Mouse (Mus musculus): ENCODE data around the gene Fggy. TPM values are rescaled to one million over a fixed set of nuclear protein-coding genes. Genes with fewer than 3 reads are reported as not detected.

Fggy gene
- total and polyA plus RNA-seq, 2 experiments: 99.5 to 189 TPM

DNA sequence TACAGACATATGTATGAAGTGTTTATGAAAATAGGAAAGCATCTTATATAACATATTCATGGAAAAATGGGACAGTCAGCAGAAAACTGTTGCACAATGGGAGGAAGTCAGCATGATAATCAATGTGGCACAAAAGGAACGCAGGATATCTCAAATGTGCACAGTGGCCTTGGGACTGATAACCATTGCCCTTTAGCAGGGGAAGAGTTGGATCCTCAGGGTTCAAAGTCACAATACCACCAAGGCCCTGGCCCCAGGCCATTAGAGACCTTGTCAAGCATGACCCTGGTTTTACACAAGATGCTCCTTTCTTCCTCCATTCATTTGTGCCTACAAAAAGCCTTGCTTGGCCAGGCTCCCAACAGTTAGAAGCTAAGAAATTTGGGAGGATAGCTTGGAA is 83.5 kb downstream of the Fggy start:
- TF ChIP-seq CTCF (IDR thresholded peaks at IDR 0.05; ENCODE audit: low read depth, low read length) (no peak), POLR2A (IDR thresholded peaks at IDR 0.05; ENCODE audit: extremely low read depth, insufficient read depth, low read length) (no peak)
- no peak overlapping the region for H3K9ac ChIP-seq (ENCODE audit: low read depth, low read length)
- 4% methylated on average over 1 of the region's 1 CpGs for WGBS
- H3K36me3 ChIP-seq (ENCODE audit: control insufficient read depth, insufficient read depth, low read length): no peaks in the 10 kb centered on the region
- peak overlapping the region; percentile 69 for H3K27ac ChIP-seq (replicated peaks; ENCODE audit: insufficient read depth, low read depth, low read length)
- no peaks in the 10 kb centered on the region; the same call in 1 of the 2 replicates for H3K79me2 ChIP-seq (ENCODE audit: control insufficient read depth, insufficient read depth, low read length)
- H3K4me1 ChIP-seq (ENCODE audit: control insufficient read depth, insufficient read depth, low read length): peaks cover 11% of the 10 kb centered on the region
- H3K4me3 ChIP-seq (ENCODE audit: insufficient read depth, low read depth, low read length): no peak overlapping the region
- DNase-seq (ENCODE audit: extremely low read depth, low read depth, low spot score): peak; percentile 67
- no peaks in the 10 kb centered on the region for H3K27me3 ChIP-seq (ENCODE audit: control insufficient read depth, insufficient read depth, low read length)

DNA sequence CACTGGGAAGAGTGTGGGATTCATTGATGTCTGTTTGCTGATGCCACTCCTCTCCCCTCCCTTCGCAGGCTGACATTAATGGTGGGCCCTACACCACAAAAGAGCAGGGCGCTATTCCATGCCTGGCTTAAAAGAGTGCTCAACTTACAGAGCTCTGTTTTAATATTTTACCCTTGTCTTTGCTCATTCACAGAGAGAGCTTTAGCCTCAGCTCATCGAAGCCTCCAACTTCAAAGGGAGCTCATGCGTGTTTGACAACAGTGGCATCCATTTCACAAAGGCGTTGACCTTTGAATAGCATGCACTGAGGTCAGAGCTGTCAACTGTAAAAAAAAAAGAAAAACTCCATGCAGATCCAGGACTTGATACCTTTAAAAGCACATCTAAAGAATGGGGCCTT is 86.7 kb downstream of the Fggy start:
- H3K9ac ChIP-seq (ENCODE audit: low read depth, low read length): no peak overlapping the region
- 57% methylated on average over 5 of the region's 5 CpGs for WGBS
- no peak overlapping the region for H3K27ac ChIP-seq (replicated peaks; ENCODE audit: insufficient read depth, low read depth, low read length)
- TF ChIP-seq CTCF (IDR thresholded peaks at IDR 0.05; ENCODE audit: low read depth, low read length): no peak
- TF ChIP-seq POLR2A (IDR thresholded peaks at IDR 0.05; ENCODE audit: extremely low read depth, insufficient read depth, low read length): no peak
- no peak overlapping the region for H3K4me3 ChIP-seq (ENCODE audit: insufficient read depth, low read depth, low read length)
- H3K4me1 ChIP-seq (ENCODE audit: control insufficient read depth, insufficient read depth, low read length): peaks cover 11% of the 10 kb centered on the region
- H3K27me3 ChIP-seq (ENCODE audit: control insufficient read depth, insufficient read depth, low read length): no peaks in the 10 kb centered on the region
- H3K79me2 ChIP-seq (ENCODE audit: control insufficient read depth, insufficient read depth, low read length): no peaks in the 10 kb centered on the region; the same call in 1 of the 2 replicates
- H3K36me3 ChIP-seq (ENCODE audit: control insufficient read depth, insufficient read depth, low read length): no peaks in the 10 kb centered on the region
- peak; percentile 60 for DNase-seq (ENCODE audit: extremely low read depth, low read depth, low spot score)

DNA sequence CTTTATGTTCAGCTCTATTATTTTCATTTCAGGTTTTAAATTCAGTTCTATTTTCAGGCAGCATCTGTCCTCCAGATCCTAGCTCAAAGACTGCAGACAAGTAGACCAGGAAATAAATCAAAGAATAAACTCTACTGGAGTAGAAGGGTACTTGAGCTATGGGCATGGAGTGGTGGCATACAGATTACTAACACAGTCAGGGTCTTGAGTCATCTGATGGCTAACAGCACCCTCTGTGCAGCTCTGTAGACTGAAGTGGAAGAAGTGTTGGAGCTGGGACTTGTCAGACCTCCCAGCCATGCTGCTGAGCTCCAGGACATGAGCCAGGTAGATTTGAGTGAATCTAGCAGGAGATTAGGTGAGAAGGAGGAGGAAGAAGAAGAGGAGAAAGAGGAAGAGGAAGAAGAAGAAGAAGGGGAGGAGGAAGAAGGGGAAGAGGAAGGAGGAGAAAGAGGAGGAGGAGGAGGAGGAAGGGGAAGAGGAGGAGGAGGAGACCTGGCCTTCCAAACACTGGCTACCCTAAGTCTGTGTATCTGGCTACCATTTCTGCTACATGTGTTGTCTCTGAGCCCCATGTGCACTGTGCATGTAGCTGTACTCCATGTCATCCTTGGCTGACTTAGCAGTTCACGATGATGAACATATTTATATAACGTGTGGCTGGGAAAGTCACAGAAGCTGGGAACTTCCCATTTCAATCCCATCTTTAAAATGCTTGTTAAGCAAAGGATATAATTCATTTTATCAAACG is 91.7 kb downstream of the Fggy start:
- Histone ChIP-seq H3K4me1 (ENCODE audit: control insufficient read depth, insufficient read depth, low read length) (peaks cover under 1% of the 10 kb centered on the region; the same call in 1 of the 2 replicates), H3K27me3 (ENCODE audit: control insufficient read depth, insufficient read depth, low read length) (no peaks in the 10 kb centered on the region), H3K36me3 (ENCODE audit: control insufficient read depth, insufficient read depth, low read length) (peaks cover 8% of the 10 kb centered on the region; the same call in 1 of the 2 replicates), H3K9ac (ENCODE audit: low read depth, low read length) (no peak overlapping the region), H3K27ac (replicated peaks; ENCODE audit: insufficient read depth, low read depth, low read length) (no peak overlapping the region), H3K4me3 (ENCODE audit: insufficient read depth, low read depth, low read length) (no peak overlapping the region), H3K79me2 (ENCODE audit: control insufficient read depth, insufficient read depth, low read length) (no peaks in the 10 kb centered on the region; the same call in 1 of the 2 replicates)
- WGBS: 82% methylated on average over 3 of the region's 3 CpGs
- no peak for DNase-seq (ENCODE audit: extremely low read depth, low read depth, low spot score)
- TF ChIP-seq CTCF (IDR thresholded peaks at IDR 0.05; ENCODE audit: low read depth, low read length) (no peak), POLR2A (IDR thresholded peaks at IDR 0.05; ENCODE audit: extremely low read depth, insufficient read depth, low read length) (no peak)

DNA sequence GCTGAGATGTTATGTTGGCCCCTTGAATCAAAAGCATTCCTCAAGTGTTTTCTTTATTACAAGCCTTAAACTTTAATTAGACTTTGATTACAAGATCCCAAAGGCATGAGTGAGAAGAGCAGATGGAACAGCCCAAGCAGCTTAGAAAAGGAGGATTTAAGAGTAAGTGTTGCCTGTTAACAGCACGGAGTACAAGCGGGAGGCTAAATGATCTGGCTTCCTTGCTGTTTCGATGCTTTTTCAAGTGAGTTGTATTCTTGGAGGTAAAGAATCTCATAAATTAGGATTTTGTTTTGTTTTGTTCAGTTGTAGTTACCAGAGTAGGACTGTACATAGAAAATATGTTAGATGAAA is 92.2 kb downstream of the Fggy start:
- H3K4me3 ChIP-seq (ENCODE audit: insufficient read depth, low read depth, low read length): no peak overlapping the region
- H3K27ac ChIP-seq (replicated peaks; ENCODE audit: insufficient read depth, low read depth, low read length): no peak overlapping the region
- H3K79me2 ChIP-seq (ENCODE audit: control insufficient read depth, insufficient read depth, low read length): no peaks in the 10 kb centered on the region; the same call in 1 of the 2 replicates
- H3K4me1 ChIP-seq (ENCODE audit: control insufficient read depth, insufficient read depth, low read length): no peaks in the 10 kb centered on the region
- H3K36me3 ChIP-seq (ENCODE audit: control insufficient read depth, insufficient read depth, low read length): peaks cover 8% of the 10 kb centered on the region; the same call in 1 of the 2 replicates
- TF ChIP-seq POLR2A (IDR thresholded peaks at IDR 0.05; ENCODE audit: extremely low read depth, insufficient read depth, low read length): no peak
- TF ChIP-seq CTCF (IDR thresholded peaks at IDR 0.05; ENCODE audit: low read depth, low read length): no peak
- H3K9ac ChIP-seq (ENCODE audit: low read depth, low read length): no peak overlapping the region
- DNase-seq (ENCODE audit: extremely low read depth, low read depth, low spot score): no peak
- H3K27me3 ChIP-seq (ENCODE audit: control insufficient read depth, insufficient read depth, low read length): no peaks in the 10 kb centered on the region
- 95% methylated on average over 3 of the region's 3 CpGs for WGBS

DNA sequence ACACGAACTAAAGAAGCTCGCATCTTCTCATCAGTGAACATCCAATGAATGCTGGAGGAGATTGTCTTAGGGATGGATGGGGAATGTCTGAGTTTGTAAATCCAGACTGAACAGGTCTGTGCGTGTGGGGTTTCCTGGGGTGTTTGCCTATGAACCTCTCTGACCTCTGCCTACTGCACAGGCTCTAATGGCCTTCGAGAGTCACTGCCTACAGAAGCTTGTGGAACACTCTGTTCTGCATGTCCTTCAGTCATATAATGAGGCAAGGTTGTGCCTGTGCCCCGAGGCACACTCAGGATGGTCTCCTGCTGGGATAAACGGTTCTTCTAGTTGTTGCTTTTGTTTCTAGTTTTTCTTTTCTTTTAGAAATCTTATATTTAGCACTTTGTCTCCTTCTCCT is 92.7 kb downstream of the Fggy start:
- no peak overlapping the region for H3K27ac ChIP-seq (replicated peaks; ENCODE audit: insufficient read depth, low read depth, low read length)
- WGBS: 90% methylated on average over 6 of the region's 6 CpGs
- TF ChIP-seq CTCF (IDR thresholded peaks at IDR 0.05; ENCODE audit: low read depth, low read length): no peak
- TF ChIP-seq POLR2A (IDR thresholded peaks at IDR 0.05; ENCODE audit: extremely low read depth, insufficient read depth, low read length): no peak
- no peaks in the 10 kb centered on the region for H3K27me3 ChIP-seq (ENCODE audit: control insufficient read depth, insufficient read depth, low read length)
- no peaks in the 10 kb centered on the region for H3K4me1 ChIP-seq (ENCODE audit: control insufficient read depth, insufficient read depth, low read length)
- H3K9ac ChIP-seq (ENCODE audit: low read depth, low read length): no peak overlapping the region
- H3K36me3 ChIP-seq (ENCODE audit: control insufficient read depth, insufficient read depth, low read length): peaks cover 8% of the 10 kb centered on the region; the same call in 1 of the 2 replicates
- DNase-seq (ENCODE audit: extremely low read depth, low read depth, low spot score): no peak
- H3K4me3 ChIP-seq (ENCODE audit: insufficient read depth, low read depth, low read length): no peak overlapping the region
- H3K79me2 ChIP-seq (ENCODE audit: control insufficient read depth, insufficient read depth, low read length): no peaks in the 10 kb centered on the region; the same call in 1 of the 2 replicates

DNA sequence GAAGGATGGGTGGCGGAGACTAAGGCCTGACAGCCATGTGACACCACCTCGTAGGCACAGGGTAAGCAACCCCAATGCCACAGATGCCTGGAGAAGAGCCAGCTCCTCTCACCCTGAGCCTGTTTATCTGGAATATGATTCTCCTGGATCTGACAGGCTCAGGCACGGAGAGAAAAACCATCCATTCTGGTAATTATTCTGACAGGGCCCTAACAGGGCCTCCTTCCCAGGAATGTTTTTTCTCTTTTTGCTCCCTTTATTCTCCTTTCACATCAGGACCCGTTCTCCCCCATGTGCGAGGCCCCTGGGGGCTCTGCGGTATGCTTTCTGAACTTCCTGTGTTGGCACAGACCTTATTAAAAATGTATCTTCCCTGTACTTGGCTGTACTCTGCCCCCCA is 94.7 kb downstream of the Fggy start:
- Histone ChIP-seq H3K36me3 (ENCODE audit: control insufficient read depth, insufficient read depth, low read length) (peaks cover 8% of the 10 kb centered on the region; the same call in 1 of the 2 replicates), H3K79me2 (ENCODE audit: control insufficient read depth, insufficient read depth, low read length) (no peaks in the 10 kb centered on the region; the same call in 1 of the 2 replicates), H3K27ac (replicated peaks; ENCODE audit: insufficient read depth, low read depth, low read length) (no peak overlapping the region), H3K9ac (ENCODE audit: low read depth, low read length) (no peak overlapping the region), H3K4me3 (ENCODE audit: insufficient read depth, low read depth, low read length) (no peak overlapping the region), H3K4me1 (ENCODE audit: control insufficient read depth, insufficient read depth, low read length) (no peaks in the 10 kb centered on the region), H3K27me3 (ENCODE audit: control insufficient read depth, insufficient read depth, low read length) (no peaks in the 10 kb centered on the region)
- WGBS: 84% methylated on average over 6 of the region's 6 CpGs
- no peak for DNase-seq (ENCODE audit: extremely low read depth, low read depth, low spot score)
- TF ChIP-seq POLR2A (IDR thresholded peaks at IDR 0.05; ENCODE audit: extremely low read depth, insufficient read depth, low read length): no peak
- TF ChIP-seq CTCF (IDR thresholded peaks at IDR 0.05; ENCODE audit: low read depth, low read length): no peak
